Mouse (Mus musculus): Measurements from ENCODE around the gene Pds5a. TPM values are rescaled to one million over a fixed set of nuclear protein-coding genes. Genes with fewer than 3 reads are reported as not detected.

Gene Pds5a
- polyA plus RNA-seq, 2 experiments = 82.7 to 90.6 TPM

GRCm38 (mm10) chr5:65703261-65703660 lies 5.2 kb upstream of the Pds5a start:
- no peak for DNase-seq (ENCODE audit: low spot score)
- H3K27ac ChIP-seq (replicated peaks; ENCODE audit: low read depth, low read length) = no peak overlapping the region
- no peak for TF ChIP-seq POLR2A (IDR thresholded peaks at IDR 0.05; ENCODE audit: borderline replicate concordance, extremely low read depth, insufficient read depth, insufficient read length)
- H3K36me3 ChIP-seq (ENCODE audit: control insufficient read depth, insufficient read depth, low read length) = no peaks in the 10 kb centered on the region
- no peaks in the 10 kb centered on the region for H3K27me3 ChIP-seq (ENCODE audit: control insufficient read depth, insufficient read depth, low read length)
- no peaks in the 10 kb centered on the region for H3K4me1 ChIP-seq (ENCODE audit: control insufficient read depth, insufficient read depth, low read length)
- H3K9me3 ChIP-seq (ENCODE audit: control insufficient read depth, low read length) = no peaks in the 10 kb centered on the region
- H3K4me3 ChIP-seq (replicated peaks; ENCODE audit: low read length) = no peak overlapping the region
- no peak overlapping the region for H3K4me2 ChIP-seq (replicated peaks; ENCODE audit: low read depth, low read length, severe bottlenecking)
- 69% methylated on average over 9 of the region's 9 CpGs for WGBS
- no peak for ATAC-seq (ENCODE audit: low FRiP score, low read depth)
- no peak overlapping the region for H3K9ac ChIP-seq (ENCODE audit: low read depth, low read length, severe bottlenecking)

GRCm38 (mm10) chr5:65700102-65700501 lies 2.0 kb upstream of the Pds5a start:
- H3K4me2 ChIP-seq (replicated peaks; ENCODE audit: low read depth, low read length, severe bottlenecking) = no peak overlapping the region
- no peaks in the 10 kb centered on the region for H3K9me3 ChIP-seq (ENCODE audit: control insufficient read depth, low read length)
- ATAC-seq (ENCODE audit: low FRiP score, low read depth) (no peak), DNase-seq (ENCODE audit: low spot score) (no peak)
- TF ChIP-seq POLR2A (IDR thresholded peaks at IDR 0.05; ENCODE audit: borderline replicate concordance, extremely low read depth, insufficient read depth, insufficient read length) = no peak
- H3K4me3 ChIP-seq (replicated peaks; ENCODE audit: low read length) = no peak overlapping the region
- no peaks in the 10 kb centered on the region for H3K27me3 ChIP-seq (ENCODE audit: control insufficient read depth, insufficient read depth, low read length)
- H3K36me3 ChIP-seq (ENCODE audit: control insufficient read depth, insufficient read depth, low read length) = peaks cover 4% of the 10 kb centered on the region; the same call in 1 of the 2 replicates
- H3K27ac ChIP-seq (replicated peaks; ENCODE audit: low read depth, low read length) = no peak overlapping the region
- WGBS = 81% methylated on average over 5 of the region's 5 CpGs
- no peak overlapping the region for H3K9ac ChIP-seq (ENCODE audit: low read depth, low read length, severe bottlenecking)
- H3K4me1 ChIP-seq (ENCODE audit: control insufficient read depth, insufficient read depth, low read length) = peaks cover 6% of the 10 kb centered on the region

DNA sequence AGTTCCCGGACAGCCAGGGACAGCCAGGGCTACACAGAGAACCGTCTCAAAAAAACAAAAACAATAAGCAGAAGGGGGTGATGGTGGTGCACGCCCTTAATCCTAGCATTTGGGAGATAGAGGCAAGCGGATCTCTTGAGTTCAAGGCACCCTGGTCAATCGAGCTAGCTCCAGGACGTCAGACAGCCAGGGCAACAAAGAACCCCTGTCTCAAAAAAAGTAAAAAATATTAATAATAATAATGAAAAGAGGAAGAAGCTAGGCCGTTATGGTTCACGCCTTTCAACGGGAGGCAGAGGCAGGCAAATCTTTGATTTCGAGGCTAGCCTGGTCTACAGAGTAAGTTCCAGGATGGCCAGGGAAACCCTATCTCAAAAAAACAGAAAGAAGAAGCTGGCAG lies 1.1 kb upstream of the Pds5a start:
- ATAC-seq (ENCODE audit: low FRiP score, low read depth) = no peak
- 74% methylated on average over 10 of the region's 10 CpGs for WGBS
- no peak for TF ChIP-seq POLR2A (IDR thresholded peaks at IDR 0.05; ENCODE audit: borderline replicate concordance, extremely low read depth, insufficient read depth, insufficient read length)
- no peak for DNase-seq (ENCODE audit: low spot score)
- peak overlapping the region; percentile 48 for H3K4me2 ChIP-seq (replicated peaks; ENCODE audit: low read depth, low read length, severe bottlenecking)
- H3K4me1 ChIP-seq (ENCODE audit: control insufficient read depth, insufficient read depth, low read length) = peaks cover 10% of the 10 kb centered on the region
- peak overlapping the region; percentile 97 for H3K9ac ChIP-seq (ENCODE audit: low read depth, low read length, severe bottlenecking)
- H3K27ac ChIP-seq (replicated peaks; ENCODE audit: low read depth, low read length) = peak overlapping the region; percentile 90; the same call in 1 of the 2 replicates
- H3K27me3 ChIP-seq (ENCODE audit: control insufficient read depth, insufficient read depth, low read length) = no peaks in the 10 kb centered on the region
- peaks cover 12% of the 10 kb centered on the region; the same call in 1 of the 2 replicates for H3K36me3 ChIP-seq (ENCODE audit: control insufficient read depth, insufficient read depth, low read length)
- peak overlapping the region; percentile 98 for H3K4me3 ChIP-seq (replicated peaks; ENCODE audit: low read length)
- no peaks in the 10 kb centered on the region for H3K9me3 ChIP-seq (ENCODE audit: control insufficient read depth, low read length)

- WGBS = 19% methylated on average over 6 of the region's 6 CpGs
- TF ChIP-seq POLR2A (IDR thresholded peaks at IDR 0.05; ENCODE audit: borderline replicate concordance, extremely low read depth, insufficient read depth, insufficient read length) = no peak
- H3K4me1 ChIP-seq (ENCODE audit: control insufficient read depth, insufficient read depth, low read length) = peaks cover 10% of the 10 kb centered on the region
- H3K9me3 ChIP-seq (ENCODE audit: control insufficient read depth, low read length) = no peaks in the 10 kb centered on the region
- ATAC-seq (ENCODE audit: low FRiP score, low read depth) (no peak), DNase-seq (ENCODE audit: low spot score) (no peak)
- peak overlapping the region; percentile 98 for H3K4me3 ChIP-seq (replicated peaks; ENCODE audit: low read length)
- peak overlapping the region; percentile 97 for H3K9ac ChIP-seq (ENCODE audit: low read depth, low read length, severe bottlenecking)
- H3K27me3 ChIP-seq (ENCODE audit: control insufficient read depth, insufficient read depth, low read length) = no peaks in the 10 kb centered on the region
- H3K4me2 ChIP-seq (replicated peaks; ENCODE audit: low read depth, low read length, severe bottlenecking) = peak overlapping the region; percentile 48
- peak overlapping the region; percentile 90 for H3K27ac ChIP-seq (replicated peaks; ENCODE audit: low read depth, low read length)
- peaks cover 15% of the 10 kb centered on the region; the same call in 1 of the 2 replicates for H3K36me3 ChIP-seq (ENCODE audit: control insufficient read depth, insufficient read depth, low read length)
These were observed 675 bp upstream of the Pds5a start for GRCm38 (mm10) chr5:65698759-65699136.

- H3K9ac ChIP-seq (ENCODE audit: low read depth, low read length, severe bottlenecking) = peak overlapping the region; percentile 97
- 0% methylated on average over 29 of the region's 49 CpGs for WGBS
- peak; percentile 48 for ATAC-seq (ENCODE audit: low FRiP score, low read depth)
- no peaks in the 10 kb centered on the region for H3K9me3 ChIP-seq (ENCODE audit: control insufficient read depth, low read length)
- H3K27ac ChIP-seq (replicated peaks; ENCODE audit: low read depth, low read length) = peak overlapping the region; percentile 90
- H3K4me2 ChIP-seq (replicated peaks; ENCODE audit: low read depth, low read length, severe bottlenecking) = peak overlapping the region; percentile 70
- no peaks in the 10 kb centered on the region for H3K27me3 ChIP-seq (ENCODE audit: control insufficient read depth, insufficient read depth, low read length)
- peaks cover 10% of the 10 kb centered on the region for H3K4me1 ChIP-seq (ENCODE audit: control insufficient read depth, insufficient read depth, low read length)
- peaks cover 20% of the 10 kb centered on the region for H3K36me3 ChIP-seq (ENCODE audit: control insufficient read depth, insufficient read depth, low read length)
- peak; percentile 15 for DNase-seq (ENCODE audit: low spot score)
- H3K4me3 ChIP-seq (replicated peaks; ENCODE audit: low read length) = peak overlapping the region; percentile 98
- no peak for TF ChIP-seq POLR2A (IDR thresholded peaks at IDR 0.05; ENCODE audit: borderline replicate concordance, extremely low read depth, insufficient read depth, insufficient read length)
These were observed 612 bp downstream of the Pds5a start for GRCm38 (mm10) chr5:65697486-65697835.
